Mouse (Mus musculus) megakaryocyte, embryonic 14.5 days (primary cell): ENCODE results near the gene Ces1b. TPM values are rescaled to one million over a fixed set of nuclear protein-coding genes. Genes with fewer than 3 reads are reported as not detected.

ENCODE experiments used
- H3K27me3 ChIP-seq: replicated peaks from 2 replicates; pipeline ENCODE3; 2012; ENCODE audit warnings: inconsistent platforms
- H3K36me3 ChIP-seq: replicated peaks from 2 replicates; pipeline ENCODE3; 2012; ENCODE audit warnings: low read length, inconsistent platforms, mixed read lengths
- H3K4me1 ChIP-seq: 2 replicates; pipeline ENCODE4 v1.6.1; 2012; ENCODE audit warnings: inconsistent platforms
- H3K4me3 ChIP-seq: replicated peaks from 2 replicates; pipeline ENCODE3; 2012; ENCODE audit warnings: moderate library complexity, mild to moderate bottlenecking, inconsistent platforms
- H3K9me3 ChIP-seq: 2 replicates; pipeline ENCODE4 v1.6.1; 2012; ENCODE audit warnings: inconsistent platforms
- FLI1 ChIP-seq: IDR thresholded peaks from 2 replicates; pipeline ENCODE4 v1.6.1; 2012; ENCODE audit warnings: low read length, inconsistent platforms, mixed read lengths
- GATA1 ChIP-seq: IDR thresholded peaks from 3 replicates; pipeline ENCODE4 v1.6.1; 2012; ENCODE audit warnings: mixed read lengths, low read length, inconsistent platforms, borderline replicate concordance
- polyA plus RNA-seq: library from polyadenylated mRNA; stranded (reverse); fragments of >175 nt; gene quantifications from 2 replicates; pipeline ENCODE4 v1.2.3, GENCODE M21; 2012; ENCODE audit warnings: low replicate concordance; ENCODE audit not compliant: insufficient read depth

Gene Ces1b
- polyA plus RNA-seq, 1 experiment: not detected

- H3K27me3 ChIP-seq: no peaks in the 10 kb centered on the region
- H3K4me3 ChIP-seq: no peak overlapping the region
- peaks cover 6% of the 10 kb centered on the region; the same call in 1 of the 2 replicates for H3K9me3 ChIP-seq
- TF ChIP-seq GATA1 (no peak), FLI1 (no peak)
- no peaks in the 10 kb centered on the region for H3K4me1 ChIP-seq
- H3K36me3 ChIP-seq: no peaks in the 10 kb centered on the region
Observed at GRCm38 (mm10) chr8:93048510-93049416, 31.1 kb downstream of the Ces1b start.

GRCm38 (mm10) chr8:93048092-93048491 is 31.7 kb downstream of the Ces1b start, which contains the start of gene Ces1a:
Gene Ces1a, minus strand, starts transcription at chr8:93048192.
- Histone ChIP-seq H3K27me3 (no peaks in the 10 kb centered on the region), H3K4me3 (no peak within 1 kb of the TSS), H3K36me3 (no peaks in the 10 kb centered on the region), H3K4me1 (no peaks in the 10 kb centered on the region), H3K9me3 (peaks cover 6% of the 10 kb centered on the region; the same call in 1 of the 2 replicates)
- no peak for TF ChIP-seq GATA1
- no peak for TF ChIP-seq FLI1

- Histone ChIP-seq H3K9me3 (peaks cover 5% of the 10 kb centered on the region; the same call in 1 of the 2 replicates), H3K36me3 (no peaks in the 10 kb centered on the region), H3K27me3 (no peaks in the 10 kb centered on the region), H3K4me3 (no peak overlapping the region), H3K4me1 (no peaks in the 10 kb centered on the region)
- TF ChIP-seq FLI1: no peak
- TF ChIP-seq GATA1: no peak
Observed at GRCm38 (mm10) chr8:93043083-93043482, 36.7 kb downstream of the Ces1b start.

GRCm38 (mm10) chr8:93040776-93041567 is 38.8 kb downstream of the Ces1b start:
- TF ChIP-seq GATA1 (no peak), FLI1 (no peak)
- Histone ChIP-seq H3K27me3 (no peaks in the 10 kb centered on the region), H3K4me3 (no peak overlapping the region), H3K36me3 (no peaks in the 10 kb centered on the region), H3K9me3 (no peaks in the 10 kb centered on the region), H3K4me1 (no peaks in the 10 kb centered on the region)

GRCm38 (mm10) chr8:93040256-93040655 is 39.6 kb downstream of the Ces1b start:
- Histone ChIP-seq H3K9me3 (no peaks in the 10 kb centered on the region), H3K4me1 (no peaks in the 10 kb centered on the region), H3K27me3 (no peaks in the 10 kb centered on the region), H3K4me3 (no peak overlapping the region), H3K36me3 (no peaks in the 10 kb centered on the region)
- TF ChIP-seq FLI1: no peak
- TF ChIP-seq GATA1: no peak

GRCm38 (mm10) chr8:93038831-93039230 is 41.0 kb downstream of the Ces1b start:
- Histone ChIP-seq H3K4me1 (no peaks in the 10 kb centered on the region), H3K27me3 (no peaks in the 10 kb centered on the region), H3K4me3 (no peak overlapping the region), H3K36me3 (no peaks in the 10 kb centered on the region), H3K9me3 (no peaks in the 10 kb centered on the region)
- no peak for TF ChIP-seq FLI1
- no peak for TF ChIP-seq GATA1

GRCm38 (mm10) chr8:93030664-93031063 is 49.2 kb downstream of the Ces1b start:
- Histone ChIP-seq H3K27me3 (no peaks in the 10 kb centered on the region), H3K4me1 (no peaks in the 10 kb centered on the region), H3K4me3 (no peak overlapping the region), H3K9me3 (no peaks in the 10 kb centered on the region), H3K36me3 (no peaks in the 10 kb centered on the region)
- TF ChIP-seq FLI1 (no peak), GATA1 (no peak)

GRCm38 (mm10) chr8:93021738-93022137 is 58.1 kb downstream of the Ces1b start:
- Histone ChIP-seq H3K4me1 (no peaks in the 10 kb centered on the region), H3K27me3 (no peaks in the 10 kb centered on the region), H3K4me3 (no peak overlapping the region), H3K36me3 (no peaks in the 10 kb centered on the region), H3K9me3 (no peaks in the 10 kb centered on the region)
- TF ChIP-seq FLI1 (no peak), GATA1 (no peak)

- Histone ChIP-seq H3K9me3 (no peaks in the 10 kb centered on the region), H3K27me3 (no peaks in the 10 kb centered on the region), H3K4me3 (no peak overlapping the region), H3K4me1 (no peaks in the 10 kb centered on the region), H3K36me3 (no peaks in the 10 kb centered on the region)
- TF ChIP-seq GATA1: no peak
- TF ChIP-seq FLI1: no peak
Observed at GRCm38 (mm10) chr8:93014300-93014699, 65.5 kb downstream of the Ces1b start.

GRCm38 (mm10) chr8:93012226-93012625 is 67.6 kb downstream of the Ces1b start:
- H3K36me3 ChIP-seq: no peaks in the 10 kb centered on the region
- H3K4me3 ChIP-seq: no peak overlapping the region
- H3K4me1 ChIP-seq: no peaks in the 10 kb centered on the region
- TF ChIP-seq GATA1: no peak
- TF ChIP-seq FLI1: no peak
- H3K9me3 ChIP-seq: no peaks in the 10 kb centered on the region
- H3K27me3 ChIP-seq: no peaks in the 10 kb centered on the region
